Mouse (Mus musculus) 3T3-L1 (cell line): ENCODE data around the gene Gm49361.
A peak's percentile ranks its signal among the peaks of the same experiment; 100 is the strongest.

Experiments
- DNase-seq: peaks from one replicate; pipeline ENCODE4 v3.0.0-alpha.2; 2015; ENCODE audit warnings: low read depth, low spot score

The Gm49361 gene

GRCm38 (mm10) chr14:57621699-57622098 lies 124.2 kb downstream of the Gm49361 start:
- DNase-seq, result no peak

- DNase-seq, result no peak
These were observed 125.2 kb downstream of the Gm49361 start for GRCm38 (mm10) chr14:57620598-57621236.

GRCm38 (mm10) chr14:57619487-57619886 lies 126.4 kb downstream of the Gm49361 start:
- DNase-seq, result peak; percentile 85

GRCm38 (mm10) chr14:57617675-57618074 lies 128.2 kb downstream of the Gm49361 start:
- no peak for DNase-seq

GRCm38 (mm10) chr14:57616339-57616965 lies 129.5 kb downstream of the Gm49361 start:
- no peak for DNase-seq

- no peak for DNase-seq
These were observed 130.1 kb downstream of the Gm49361 start for GRCm38 (mm10) chr14:57615828-57616227.

- peak; percentile 7 for DNase-seq
These were observed 134.9 kb downstream of the Gm49361 start for GRCm38 (mm10) chr14:57611034-57611433.

- no peak for DNase-seq
These were observed 136.0 kb downstream of the Gm49361 start for GRCm38 (mm10) chr14:57609816-57610329.

GRCm38 (mm10) chr14:57607500-57607899 lies 138.4 kb downstream of the Gm49361 start:
- peak; percentile 91 for DNase-seq

GRCm38 (mm10) chr14:57606663-57607365 lies 139.1 kb downstream of the Gm49361 start:
- DNase-seq, result peak; percentile 73

GRCm38 (mm10) chr14:57593279-57593678 lies 152.6 kb downstream of the Gm49361 start:
- DNase-seq, result no peak
